Mouse (Mus musculus) CH12.LX (cell line): ENCODE measurements around the gene Pcdh7. TPM values are rescaled to one million over a fixed set of nuclear protein-coding genes. Genes with fewer than 3 reads are reported as not detected.

Source experiments
- DNase-seq: peaks from one replicate; pipeline ENCODE4 v3.0.0-alpha.2; 2013; ENCODE audit errors: extremely low read depth
- H3K27ac ChIP-seq: 2 replicates; pipeline ENCODE4 v1.5.1; 2012; ENCODE audit warnings: low read depth, mild to moderate bottlenecking, control low read depth, moderate library complexity; ENCODE audit not compliant: insufficient read depth
- H3K27me3 ChIP-seq: replicated peaks from 2 replicates; pipeline ENCODE3; 2012; ENCODE audit warnings: inconsistent platforms
- H3K36me3 ChIP-seq, 2 experiments: replicated peaks in 1 of 2; 2 replicates each; pipeline versions ENCODE3 to v1.6.1; 2012; ENCODE audit warnings: inconsistent platforms in 1 of 2, low read length in 1 of 2, mild to moderate bottlenecking in 1 of 2, mixed read lengths in 1 of 2, moderate library complexity in 1 of 2; ENCODE audit not compliant: control insufficient read depth in 1 of 2, insufficient read depth in 1 of 2
- H3K4me1 ChIP-seq, 2 experiments: 2 replicates each; pipeline ENCODE4 v1.6.1; 2012; ENCODE audit warnings: inconsistent platforms in 1 of 2, moderate library complexity in 1 of 2; ENCODE audit not compliant: insufficient read depth in 2 of 2, control insufficient read depth in 1 of 2
- H3K4me2 ChIP-seq: 2 replicates; pipeline ENCODE4 v1.6.1; 2012; ENCODE audit warnings: low read depth, mild to moderate bottlenecking, control low read depth; ENCODE audit not compliant: poor library complexity, insufficient read depth, severe bottlenecking
- H3K4me3 ChIP-seq, 3 experiments: fragments of 150-350 bp in 1 of 3; sonication (generic) in 1 of 3; replicated peaks in 1 of 3; 2 replicates each; pipeline versions ENCODE3 to v1.5.1; 2011 to 2012; ENCODE audit warnings: low read depth in 2 of 3, low read length in 2 of 3, mild to moderate bottlenecking in 2 of 3, moderate library complexity in 2 of 3, control low read depth in 1 of 3, improper control_type of control experiment in 1 of 3, inconsistent platforms in 1 of 3, mixed read lengths in 1 of 3; ENCODE audit not compliant: poor library complexity in 1 of 3
- H3K79me2 ChIP-seq: replicated peaks from 2 replicates; pipeline ENCODE4 v1.6.1; 2012; ENCODE audit warnings: mild to moderate bottlenecking, moderate library complexity; ENCODE audit not compliant: control insufficient read depth, poor library complexity, insufficient read depth, severe bottlenecking; ENCODE audit errors: extremely low read depth
- H3K9ac ChIP-seq: 2 replicates; pipeline ENCODE4 v1.6.1; 2012; ENCODE audit warnings: low read depth, mild to moderate bottlenecking, control low read depth, moderate library complexity; ENCODE audit not compliant: insufficient read depth
- H3K9me3 ChIP-seq: replicated peaks from 2 replicates; pipeline ENCODE3; 2012; ENCODE audit warnings: low read length, inconsistent platforms, mixed read lengths
- CHD1 ChIP-seq: IDR thresholded peaks from 2 replicates; pipeline ENCODE4 v1.6.1; 2012; ENCODE audit warnings: low read depth, low read length, improper control_type of control experiment, inconsistent platforms
- CTCF ChIP-seq, 2 experiments: IDR thresholded peaks in 1 of 2; conservative IDR thresholded peaks in 1 of 2; 2 replicates each; pipeline ENCODE4 v1.5.1; 2011 to 2012; ENCODE audit warnings: low read depth in 2 of 2, low read length in 2 of 2, improper control_type of control experiment in 1 of 2, inconsistent platforms in 1 of 2, mild to moderate bottlenecking in 1 of 2, moderate library complexity in 1 of 2
- IRF4 ChIP-seq: IDR thresholded peaks from 2 replicates; pipeline ENCODE4 v1.6.1; 2014; ENCODE audit warnings: low read depth, mild to moderate bottlenecking, inconsistent platforms, low read length, improper control_type of control experiment
- JUN ChIP-seq: IDR thresholded peaks from 2 replicates; pipeline ENCODE4 v1.6.1; 2011; ENCODE audit warnings: low read depth, mild to moderate bottlenecking, low read length, improper control_type of control experiment, moderate library complexity; ENCODE audit not compliant: insufficient read depth
- KAT2A ChIP-seq: IDR thresholded peaks from 2 replicates; pipeline ENCODE4 v1.6.1; 2012; ENCODE audit warnings: low read length, improper control_type of control experiment, inconsistent platforms; ENCODE audit not compliant: insufficient replicate concordance
- MAX ChIP-seq: IDR thresholded peaks from 2 replicates; pipeline ENCODE4 v1.6.1; 2011; ENCODE audit warnings: low read length, improper control_type of control experiment
- MAZ ChIP-seq: IDR thresholded peaks from 2 replicates; pipeline ENCODE4 v1.6.1; 2012; ENCODE audit warnings: low read depth, mild to moderate bottlenecking, inconsistent platforms, low read length, improper control_type of control experiment, moderate library complexity
- NRF1 ChIP-seq: IDR thresholded peaks from 2 replicates; pipeline ENCODE4 v1.6.1; 2014; ENCODE audit warnings: low read depth, mild to moderate bottlenecking, inconsistent platforms, low read length, improper control_type of control experiment, moderate library complexity
- POLR2A ChIP-seq: IDR thresholded peaks from 2 replicates; pipeline ENCODE4 v1.6.1; 2011; ENCODE audit warnings: low read depth, mild to moderate bottlenecking, improper control_type of control experiment, low read length
- RAD21 ChIP-seq: IDR thresholded peaks from 2 replicates; pipeline ENCODE4 v1.6.1; 2011; ENCODE audit warnings: low read depth, mild to moderate bottlenecking, low read length, improper control_type of control experiment, moderate library complexity
- RCOR1 ChIP-seq: conservative IDR thresholded peaks from 2 replicates; pipeline ENCODE4 v1.6.1; 2012; ENCODE audit warnings: low read depth, mild to moderate bottlenecking, inconsistent platforms, low read length, improper control_type of control experiment
- SIN3A ChIP-seq: IDR thresholded peaks from 2 replicates; pipeline ENCODE4 v1.6.1; 2012; ENCODE audit warnings: low read length, improper control_type of control experiment, inconsistent platforms
- SMC3 ChIP-seq: IDR thresholded peaks from 2 replicates; pipeline ENCODE4 v1.6.1; 2011; ENCODE audit warnings: low read depth, low read length, improper control_type of control experiment
- TBP ChIP-seq: conservative IDR thresholded peaks from 2 replicates; pipeline ENCODE4 v1.6.1; 2011; ENCODE audit warnings: low read depth, low read length, improper control_type of control experiment
- UBTF ChIP-seq: IDR thresholded peaks from 2 replicates; pipeline ENCODE4 v1.6.1; 2012; ENCODE audit warnings: low read depth, mild to moderate bottlenecking, inconsistent platforms, low read length, improper control_type of control experiment, moderate library complexity
- ZC3H11A ChIP-seq: IDR thresholded peaks from 2 replicates; pipeline ENCODE4 v1.6.1; 2012; ENCODE audit warnings: low read depth, mild to moderate bottlenecking, inconsistent platforms, low read length, improper control_type of control experiment
- ZMIZ1 ChIP-seq: IDR thresholded peaks from 2 replicates; pipeline ENCODE4 v1.6.1; 2012; ENCODE audit warnings: low read depth, mild to moderate bottlenecking, inconsistent platforms, low read length, improper control_type of control experiment
- ZNF384 ChIP-seq: IDR thresholded peaks from 2 replicates; pipeline ENCODE4 v1.6.1; 2012; ENCODE audit warnings: low read depth, low read length, improper control_type of control experiment, inconsistent platforms
- dilution Hi-C: fragments of 300-500 bp; cut with MboI; formaldehyde crosslinking; loops from 2 replicates; pipeline ENCODE4 v1.14.3; 2020; ENCODE audit warnings: low sequenced_read_pairs; ENCODE audit not compliant: extremely low pct_unique_long_range_greater_than_20kb, extremely low pct_ligation_motif_present
- in situ Hi-C: fragments of 300-500 bp; cut with MboI; formaldehyde crosslinking; loops from 3 replicates; pipeline ENCODE4 v1.14.3; 2019; ENCODE audit warnings: low sequenced_read_pairs, low pct_ligation_motif_present, low pct_unique_long_range_greater_than_20kb, mixed read lengths
- polyA plus RNA-seq: library from polyadenylated mRNA; unstranded; fragments of >175 nt; gene quantifications from 2 replicates; pipeline ENCODE4 v1.2.1, GENCODE M21; 2012; ENCODE audit warnings: low read depth; ENCODE audit not compliant: insufficient read length
- total RNA-seq, 2 experiments: library from RNA; depleted of rRNA; stranded (reverse); fragments of 300-350 nt in 1 of 2; fragments of >200 nt in 1 of 2; gene quantifications; 2 replicates each; pipeline ENCODE4 v1.2.3; 2012 to 2014

The Pcdh7 gene
- total and polyA plus RNA-seq, 3 experiments: not detected

GRCm38 (mm10) chr5:57803108-57803507 is 85.3 kb downstream of the Pcdh7 start:
- Histone ChIP-seq H3K4me1 (no peaks in the 10 kb centered on the region), H3K9ac (no peak overlapping the region), H3K27ac (no peak overlapping the region), H3K79me2 (no peaks in the 10 kb centered on the region), H3K4me3 (no peak overlapping the region), H3K36me3 (no peaks in the 10 kb centered on the region)
- in situ Hi-C loops: no loop called here
- TF ChIP-seq JUN: no peak
- TF ChIP-seq MAX: no peak
- TF ChIP-seq ZC3H11A: no peak
- no peak for TF ChIP-seq ZMIZ1
- TF ChIP-seq NRF1: no peak
- no peak for TF ChIP-seq UBTF
- no peak for TF ChIP-seq MAZ
- TF ChIP-seq, all 38 proteins: peak for 0
- H3K4me2 ChIP-seq: no peak overlapping the region
- H3K9me3 ChIP-seq: peaks cover 5% of the 10 kb centered on the region
- dilution Hi-C loops: no loop called here
- no peaks in the 10 kb centered on the region for H3K27me3 ChIP-seq
- no peak for DNase-seq

GRCm38 (mm10) chr5:57803890-57804289 is 86.1 kb downstream of the Pcdh7 start:
- H3K4me3 ChIP-seq: no peak overlapping the region
- no peak overlapping the region for H3K27ac ChIP-seq
- no peaks in the 10 kb centered on the region for H3K36me3 ChIP-seq
- H3K79me2 ChIP-seq: no peaks in the 10 kb centered on the region
- TF ChIP-seq UBTF (no peak), ZNF384 (no peak), CHD1 (no peak), CTCF (conservative IDR thresholded peaks at IDR 0.05 in 1 of 2, IDR thresholded peaks at IDR 0.05 in 1 of 2; ENCODE audit: low read depth in 2 of 2, low read length in 2 of 2) (no peak), RAD21 (no peak), MAX (no peak), RCOR1 (no peak), KAT2A (no peak), IRF4 (no peak), SMC3 (no peak), MAZ (no peak), TBP (no peak), POLR2A (no peak), SIN3A (no peak)
- TF ChIP-seq, all 38 proteins: peak for 0
- Histone ChIP-seq H3K9me3 (peaks cover 5% of the 10 kb centered on the region), H3K4me1 (no peaks in the 10 kb centered on the region), H3K9ac (no peak overlapping the region), H3K27me3 (no peaks in the 10 kb centered on the region), H3K4me2 (no peak overlapping the region)
- no peak for DNase-seq
- in situ Hi-C loops (no loop called here), dilution Hi-C loops (no loop called here)
